In the genomic region with DNA sequence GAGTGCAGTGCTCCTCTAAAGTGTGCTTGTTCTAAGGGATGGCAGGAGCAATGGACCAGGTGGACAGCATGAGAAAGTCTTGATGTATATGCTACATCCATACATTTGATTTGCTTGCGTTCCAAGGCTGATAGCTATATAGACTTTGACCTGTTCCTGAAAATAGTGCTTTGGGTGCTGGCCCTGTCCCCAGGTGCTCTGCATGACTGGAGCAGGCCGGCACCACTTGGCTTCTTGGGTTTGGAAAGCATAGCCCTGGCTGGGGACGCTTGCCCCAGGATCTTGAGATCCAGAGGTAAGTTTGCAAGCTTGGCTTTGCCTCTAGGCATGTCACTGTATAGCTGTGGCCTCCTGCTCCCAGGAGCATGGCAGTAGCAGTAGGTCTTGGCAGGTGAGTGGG, we compare ENCODE assay signal across 27 mouse cellular contexts. TPM values are rescaled to one million over a fixed set of nuclear protein-coding genes. Genes with fewer than 3 reads are reported as not detected.
A peak's percentile ranks its signal among the peaks of the same experiment; 100 is the strongest.
DNase-seq lines count a peak whose midpoint lies in the region; ATAC-seq and TF ChIP-seq lines count a peak whose summit lies in the region.
"Had no signal": no experiment of that assay in that cellular context is flagged by ENCODE, and none has a peak within 500 bp of the region (broad histone marks: within the 10 kb centered on the region; RNA-seq: fewer than 3 reads in every experiment).

No protein-coding gene starts in this region.

- peak; percentile 55 for DNase-seq in kidney, adult 2 months
- peak; percentile 51 for DNase-seq in liver, adult 2 months (ENCODE audit: extremely low read depth, low read depth, low spot score)
- DNase-seq in liver (no peak), MN1 (ENCODE audit: low spot score) (no peak)
- no peak for DNase-seq in cerebellum, adult 2 months
- DNase-seq: adrenal gland, postnatal 25 days; cerebellum, adult 8-10 months; cerebellum, postnatal 14 days; embryo, embryonic 11 days; gastrocnemius, adult 2 months; gastrocnemius, postnatal 36 days; heart, adult 11 months; heart, postnatal 14 days had no signal

- H3K4me1 ChIP-seq in kidney, adult 2 months (ENCODE audit: control insufficient read depth, insufficient read depth, low read length), result peaks cover 47% of the 10 kb centered on the region
- H3K4me1 ChIP-seq in kidney, embryonic 16.5 days (ENCODE audit: insufficient read depth, low read length), result peaks cover 39% of the 10 kb centered on the region
- H3K4me1 ChIP-seq in liver, adult 2 months (ENCODE audit: control insufficient read depth, insufficient read depth, low read length), result peaks cover 53% of the 10 kb centered on the region
- peaks cover 52% of the 10 kb centered on the region for H3K4me1 ChIP-seq in intestine, embryonic 15.5 days (replicated peaks)
- peaks cover 53% of the 10 kb centered on the region for H3K4me1 ChIP-seq in olfactory bulb, adult 2 months (ENCODE audit: control insufficient read depth, insufficient read depth, low read length)
- H3K4me1 ChIP-seq in cerebellum, adult 2 months (ENCODE audit: control insufficient read depth, insufficient read depth, low read length), result peaks cover 30% of the 10 kb centered on the region

- no peak for TF ChIP-seq POLR2A in kidney, adult 2 months (IDR thresholded peaks at IDR 0.05; ENCODE audit: low read depth, low read length)
- no peak for TF ChIP-seq POLR2A in liver, adult 2 months (IDR thresholded peaks at IDR 0.05; ENCODE audit: extremely low read depth, insufficient read depth, low read length)
- TF ChIP-seq POLR2A in olfactory bulb, adult 2 months (IDR thresholded peaks at IDR 0.05; ENCODE audit: insufficient read depth, low read depth, low read length), result no peak
- TF ChIP-seq POLR2A in cerebellum, adult 2 months (IDR thresholded peaks at IDR 0.05; ENCODE audit: borderline replicate concordance, insufficient read depth, low read length), result no peak

- H3K4me3 ChIP-seq in kidney, adult 2 months (ENCODE audit: insufficient read depth, low read depth, low read length), result no peak overlapping the region
- H3K4me3 ChIP-seq in kidney, embryonic 16.5 days (ENCODE audit: low read length), result no peak overlapping the region
- H3K4me3 ChIP-seq in liver, adult 2 months (ENCODE audit: insufficient read depth, low read depth, low read length), result no peak overlapping the region
- no peak overlapping the region for H3K4me3 ChIP-seq in intestine, embryonic 15.5 days (replicated peaks)
- H3K4me3 ChIP-seq in olfactory bulb, adult 2 months (ENCODE audit: insufficient read depth, low read depth, low read length), result no peak overlapping the region
- H3K4me3 ChIP-seq in cerebellum, adult 2 months (replicated peaks; ENCODE audit: insufficient read depth, low read depth, low read length), result no peak overlapping the region
- H3K4me3 ChIP-seq: embryonic facial prominence, embryonic 15.5 days; erythroblast, embryonic 14.5 days; forebrain, embryonic 10.5 days; gastrocnemius, adult 2 months; heart, embryonic 15.5 days; hindbrain, embryonic 13.5 days had no signal

- peak overlapping the region; percentile 69 for H3K27ac ChIP-seq in kidney, adult 2 months (ENCODE audit: insufficient read depth, low read depth, low read length)
- H3K27ac ChIP-seq in kidney, embryonic 16.5 days (ENCODE audit: low read length), result no peak overlapping the region
- H3K27ac ChIP-seq in liver, adult 2 months (replicated peaks; ENCODE audit: insufficient read depth, low read depth, low read length), result peak overlapping the region; percentile 56
- H3K27ac ChIP-seq in intestine, embryonic 15.5 days, result 0 out of 2 replicates have a peak overlapping the region, but pooled peaks have one; percentile 27
- H3K27ac ChIP-seq in olfactory bulb, adult 2 months (ENCODE audit: insufficient read depth, low read depth, low read length), result 0 out of 2 replicates have a peak overlapping the region, but pooled peaks have one; percentile 48
- H3K27ac ChIP-seq in cerebellum, adult 2 months (ENCODE audit: insufficient read depth, low read length), result no peak overlapping the region
- H3K27ac ChIP-seq: embryonic facial prominence, embryonic 15.5 days; forebrain, embryonic 10.5 days; heart, embryonic 15.5 days; hindbrain, embryonic 13.5 days had no signal

- ATAC-seq in kidney, embryonic 16.5 days (ENCODE audit: low FRiP score, low TSS enrichment), result no peak
- no peak for ATAC-seq in intestine, embryonic 15.5 days
- ATAC-seq: forebrain, embryonic 14.5 days had no signal

- peaks cover 60% of the 10 kb centered on the region for H3K79me2 ChIP-seq in liver, adult 2 months (ENCODE audit: control insufficient read depth, insufficient read depth, low read length)

- no peaks in the 10 kb centered on the region; the same call in 1 of the 2 replicates for H3K36me3 ChIP-seq in kidney, adult 2 months (ENCODE audit: control insufficient read depth, insufficient read depth, low read length)
- peaks cover 3% of the 10 kb centered on the region; the same call in 1 of the 2 replicates for H3K36me3 ChIP-seq in kidney, embryonic 16.5 days (ENCODE audit: insufficient read depth, low read length)
- peaks cover 11% of the 10 kb centered on the region; the same call in 1 of the 2 replicates for H3K36me3 ChIP-seq in liver, adult 2 months (ENCODE audit: control insufficient read depth, insufficient read depth, low read length)
- peaks cover 7% of the 10 kb centered on the region for H3K36me3 ChIP-seq in intestine, embryonic 15.5 days

- no peaks in the 10 kb centered on the region for H3K9me3 ChIP-seq in kidney, embryonic 16.5 days (ENCODE audit: low read length)
- no peaks in the 10 kb centered on the region for H3K9me3 ChIP-seq in intestine, embryonic 15.5 days
- H3K9me3 ChIP-seq: embryonic facial prominence, embryonic 15.5 days; forebrain, embryonic 10.5 days; heart, embryonic 15.5 days; hindbrain, embryonic 13.5 days had no signal

- H3K4me2 ChIP-seq in kidney, embryonic 16.5 days (replicated peaks; ENCODE audit: low read depth, low read length), result no peak overlapping the region
- peak overlapping the region; percentile 26; the same call in 1 of the 2 replicates for H3K4me2 ChIP-seq in intestine, embryonic 15.5 days (replicated peaks)
- H3K4me2 ChIP-seq: embryonic facial prominence, embryonic 15.5 days; heart, embryonic 11.5 days; heart, embryonic 15.5 days; hindbrain, embryonic 13.5 days had no signal

- WGBS in kidney, adult 2 months, result 48% methylated on average over 3 of the region's 3 CpGs
- WGBS in kidney, embryonic 16.5 days, result 91% methylated on average over 3 of the region's 3 CpGs
- 23% methylated on average over 3 of the region's 3 CpGs for WGBS in liver, adult 2 months
- WGBS in intestine, embryonic 15.5 days, result 88% methylated on average over 3 of the region's 3 CpGs
- 84% methylated on average over 3 of the region's 3 CpGs for WGBS in olfactory bulb, adult 2 months
- 53% methylated on average over 3 of the region's 3 CpGs for WGBS in cerebellum, adult 2 months

- no peaks in the 10 kb centered on the region for H3K27me3 ChIP-seq in kidney, adult 2 months (replicated peaks; ENCODE audit: control insufficient read depth, insufficient read depth, low read length)
- H3K27me3 ChIP-seq in kidney, embryonic 16.5 days (ENCODE audit: insufficient read depth, low read length), result no peaks in the 10 kb centered on the region
- H3K27me3 ChIP-seq in liver, adult 2 months (ENCODE audit: control insufficient read depth, insufficient read depth, low read length), result no peaks in the 10 kb centered on the region
- no peaks in the 10 kb centered on the region for H3K27me3 ChIP-seq in intestine, embryonic 15.5 days (replicated peaks)
- H3K27me3 ChIP-seq in cerebellum, adult 2 months (ENCODE audit: control insufficient read depth, insufficient read depth, low read length), result no peaks in the 10 kb centered on the region
- H3K27me3 ChIP-seq: CH12.LX; embryonic facial prominence, embryonic 15.5 days; heart, embryonic 15.5 days; hindbrain, embryonic 13.5 days had no signal

- no peak for TF ChIP-seq CTCF in kidney, adult 2 months (conservative IDR thresholded peaks at IDR 0.05; ENCODE audit: insufficient read depth, insufficient read length, low read depth, low read length)
- no peak for TF ChIP-seq CTCF in liver, adult 2 months (IDR thresholded peaks at IDR 0.05; ENCODE audit: low read depth, low read length)
- TF ChIP-seq CTCF in olfactory bulb, adult 2 months (IDR thresholded peaks at IDR 0.05; ENCODE audit: insufficient read depth, low read depth, low read length), result no peak
- TF ChIP-seq CTCF in cerebellum, adult 2 months (IDR thresholded peaks at IDR 0.05; ENCODE audit: borderline replicate concordance, insufficient read depth, low read depth, low read length), result no peak

- H3K9ac ChIP-seq in kidney, embryonic 16.5 days (replicated peaks; ENCODE audit: low read length), result no peak overlapping the region
- H3K9ac ChIP-seq in liver, adult 2 months (ENCODE audit: low read depth, low read length), result no peak overlapping the region
- no peak overlapping the region for H3K9ac ChIP-seq in intestine, embryonic 15.5 days
- H3K9ac ChIP-seq: embryonic facial prominence, embryonic 15.5 days; heart, embryonic 15.5 days; hindbrain, embryonic 13.5 days had no signal

RNA-seq across cellular contexts. Expression of a gene that starts 5.1 kb away (rescaled TPM):
- polyA plus RNA-seq in kidney, adult 2 months (2012; rRNA removed), result 321 and 342 TPM in 2 replicates
- polyA plus RNA-seq in kidney, embryonic 16.5 days (2015; fragmentation: Nextera tagmentation; extraction: Ambion mirVana), result 194 and 206 TPM in 2 replicates
- 146 and 168 TPM in 2 replicates for total RNA-seq in liver, adult 2 months (2014; rRNA removed)
- polyA plus RNA-seq in liver, adult 2 months (2012; rRNA removed), result 218 and 238 TPM in 2 replicates
- polyA plus RNA-seq in intestine, embryonic 15.5 days (2015; fragmentation: Nextera tagmentation; extraction: Ambion mirVana), result 146 and 156 TPM in 2 replicates
- not detected in 2 replicates for polyA plus RNA-seq in olfactory bulb, adult 2 months (2012; ENCODE audit: insufficient read depth, insufficient read length, low replicate concordance, missing spikeins)
- 113 and 118 TPM in 2 replicates for polyA plus RNA-seq in cerebellum, adult 2 months (2012; rRNA removed)

RNA-seq across cellular contexts. Expression of a gene that starts 19.3 kb away (rescaled TPM):
- polyA plus RNA-seq in kidney, adult 2 months (2012; rRNA removed), result 241 and 269 TPM in 2 replicates
- 365 and 369 TPM in 2 replicates for polyA plus RNA-seq in kidney, embryonic 16.5 days (2015; fragmentation: Nextera tagmentation; extraction: Ambion mirVana)
- 59.6 and 108 TPM in 2 replicates for total RNA-seq in liver, adult 2 months (2014; rRNA removed)
- polyA plus RNA-seq in liver, adult 2 months (2012; rRNA removed), result 170 and 226 TPM in 2 replicates
- polyA plus RNA-seq in intestine, embryonic 15.5 days (2015; fragmentation: Nextera tagmentation; extraction: Ambion mirVana), result 338 and 345 TPM in 2 replicates
- polyA plus RNA-seq in olfactory bulb, adult 2 months (2012; ENCODE audit: insufficient read depth, insufficient read length, low replicate concordance, missing spikeins), result 414 TPM in 1 of 2 replicates, not detected in the other
- 301 and 310 TPM in 2 replicates for polyA plus RNA-seq in cerebellum, adult 2 months (2012; rRNA removed)

RNA-seq across cellular contexts. Expression of a gene that starts 19.4 kb away (rescaled TPM):
- not detected in 2 replicates for polyA plus RNA-seq in kidney, adult 2 months (2012; rRNA removed)
- polyA plus RNA-seq in kidney, embryonic 16.5 days (2015; fragmentation: Nextera tagmentation; extraction: Ambion mirVana), result 2.2 TPM in 1 of 2 replicates, not detected in the other
- total RNA-seq in liver, adult 2 months (2014; rRNA removed), result 0.47 TPM in 1 of 2 replicates, not detected in the other
- polyA plus RNA-seq in liver, adult 2 months (2012; rRNA removed), result not detected in 2 replicates
- polyA plus RNA-seq in intestine, embryonic 15.5 days (2015; fragmentation: Nextera tagmentation; extraction: Ambion mirVana), result 4.1 and 5.4 TPM in 2 replicates
- not detected in 2 replicates for polyA plus RNA-seq in olfactory bulb, adult 2 months (2012; ENCODE audit: insufficient read depth, insufficient read length, low replicate concordance, missing spikeins)
- 33.8 and 37.7 TPM in 2 replicates for polyA plus RNA-seq in cerebellum, adult 2 months (2012; rRNA removed)
- total RNA-seq: common myeloid progenitor, adult 5-6 weeks; hematopoietic stem cell, adult 5-6 weeks had no signal
- polyA plus RNA-seq: adrenal gland, adult 2 months; erythroblast, embryonic 14.5 days; heart, embryonic 11.5 days had no signal

RNA-seq across cellular contexts. Expression of a gene that starts 35.4 kb away (rescaled TPM):
- 29.9 and 33.8 TPM in 2 replicates for polyA plus RNA-seq in kidney, adult 2 months (2012; rRNA removed)
- 78.8 and 90.2 TPM in 2 replicates for polyA plus RNA-seq in kidney, embryonic 16.5 days (2015; fragmentation: Nextera tagmentation; extraction: Ambion mirVana)
- total RNA-seq in liver, adult 2 months (2014; rRNA removed), result 21.6 and 22.3 TPM in 2 replicates
- 30.4 and 34.2 TPM in 2 replicates for polyA plus RNA-seq in liver, adult 2 months (2012; rRNA removed)
- 65.0 and 70.3 TPM in 2 replicates for polyA plus RNA-seq in intestine, embryonic 15.5 days (2015; fragmentation: Nextera tagmentation; extraction: Ambion mirVana)
- not detected in 2 replicates for polyA plus RNA-seq in olfactory bulb, adult 2 months (2012; ENCODE audit: insufficient read depth, insufficient read length, low replicate concordance, missing spikeins)
- polyA plus RNA-seq in cerebellum, adult 2 months (2012; rRNA removed), result 37.5 and 39.5 TPM in 2 replicates

RNA-seq across cellular contexts. Expression of a gene that starts 56.6 kb away (rescaled TPM):
- 6.5 and 13.6 TPM in 2 replicates for polyA plus RNA-seq in kidney, adult 2 months (2012; rRNA removed)
- 1.6 and 1.7 TPM in 2 replicates for polyA plus RNA-seq in kidney, embryonic 16.5 days (2015; fragmentation: Nextera tagmentation; extraction: Ambion mirVana)
- total RNA-seq in liver, adult 2 months (2014; rRNA removed), result 4.8 and 5.6 TPM in 2 replicates
- polyA plus RNA-seq in liver, adult 2 months (2012; rRNA removed), result 4.2 and 5.6 TPM in 2 replicates
- polyA plus RNA-seq in intestine, embryonic 15.5 days (2015; fragmentation: Nextera tagmentation; extraction: Ambion mirVana), result 3.2 and 3.7 TPM in 2 replicates
- 191 TPM in 1 of 2 replicates, not detected in the other for polyA plus RNA-seq in olfactory bulb, adult 2 months (2012; ENCODE audit: insufficient read depth, insufficient read length, low replicate concordance, missing spikeins)
- 2.3 and 2.4 TPM in 2 replicates for polyA plus RNA-seq in cerebellum, adult 2 months (2012; rRNA removed)

Comparison
In these comparisons a context has a peak if more than half of its experiments do, and no peak if none do; other contexts are left out.
1. DNase-seq: peak in kidney, adult 2 months (single experiment) and liver, adult 2 months (single experiment); none in liver (single experiment), cerebellum, adult 2 months (0 of 2) and MN1 (single experiment).
2. H3K27ac ChIP-seq: peak in kidney, adult 2 months (single experiment), liver, adult 2 months (single experiment), intestine, embryonic 15.5 days (single experiment) and olfactory bulb, adult 2 months (single experiment); none in kidney, embryonic 16.5 days (single experiment) and cerebellum, adult 2 months (single experiment).